Mouse (Mus musculus): Measurements from ENCODE around the gene Tuba1c. TPM values are rescaled to one million over a fixed set of nuclear protein-coding genes. Genes with fewer than 3 reads are reported as not detected.

Tuba1c gene
- total and polyA plus RNA-seq, 2 experiments = 60.9 to 281 TPM

- H3K9ac ChIP-seq (ENCODE audit: low read depth, low read length) = no peak overlapping the region
- H3K36me3 ChIP-seq (ENCODE audit: control insufficient read depth, insufficient read depth, low read length) = no peaks in the 10 kb centered on the region
- WGBS = 1% methylated on average over 11 of the region's 11 CpGs
- TF ChIP-seq POLR2A (IDR thresholded peaks at IDR 0.05; ENCODE audit: extremely low read depth, insufficient read depth, low read length) (no peak), CTCF (IDR thresholded peaks at IDR 0.05; ENCODE audit: low read depth, low read length) (peak; percentile 84)
- H3K4me1 ChIP-seq (ENCODE audit: control insufficient read depth, insufficient read depth, low read length) = no peaks in the 10 kb centered on the region
- no peak overlapping the region for H3K27ac ChIP-seq (replicated peaks; ENCODE audit: insufficient read depth, low read depth, low read length)
- no peak overlapping the region for H3K4me3 ChIP-seq (ENCODE audit: insufficient read depth, low read depth, low read length)
- H3K27me3 ChIP-seq (ENCODE audit: control insufficient read depth, insufficient read depth, low read length) = no peaks in the 10 kb centered on the region
- no peaks in the 10 kb centered on the region for H3K79me2 ChIP-seq (ENCODE audit: control insufficient read depth, insufficient read depth, low read length)
- peak; percentile 77 for DNase-seq (ENCODE audit: extremely low read depth, low read depth, low spot score)
These were observed 35.8 kb upstream of the Tuba1c start for GRCm38 (mm10) chr15:98993865-98994264.

- TF ChIP-seq POLR2A (IDR thresholded peaks at IDR 0.05; ENCODE audit: extremely low read depth, insufficient read depth, low read length) (no peak), CTCF (IDR thresholded peaks at IDR 0.05; ENCODE audit: low read depth, low read length) (no peak)
- H3K79me2 ChIP-seq (ENCODE audit: control insufficient read depth, insufficient read depth, low read length) = no peaks in the 10 kb centered on the region
- no peak overlapping the region for H3K4me3 ChIP-seq (ENCODE audit: insufficient read depth, low read depth, low read length)
- 84% methylated on average over 9 of the region's 9 CpGs for WGBS
- no peak overlapping the region for H3K9ac ChIP-seq (ENCODE audit: low read depth, low read length)
- no peak for DNase-seq (ENCODE audit: extremely low read depth, low read depth, low spot score)
- no peaks in the 10 kb centered on the region for H3K4me1 ChIP-seq (ENCODE audit: control insufficient read depth, insufficient read depth, low read length)
- H3K27me3 ChIP-seq (ENCODE audit: control insufficient read depth, insufficient read depth, low read length) = no peaks in the 10 kb centered on the region
- no peak overlapping the region for H3K27ac ChIP-seq (replicated peaks; ENCODE audit: insufficient read depth, low read depth, low read length)
- no peaks in the 10 kb centered on the region for H3K36me3 ChIP-seq (ENCODE audit: control insufficient read depth, insufficient read depth, low read length)
These were observed 34.7 kb upstream of the Tuba1c start for GRCm38 (mm10) chr15:98994957-98995520.

- Histone ChIP-seq H3K4me1 (ENCODE audit: control insufficient read depth, insufficient read depth, low read length) (no peaks in the 10 kb centered on the region), H3K36me3 (ENCODE audit: control insufficient read depth, insufficient read depth, low read length) (no peaks in the 10 kb centered on the region), H3K27ac (replicated peaks; ENCODE audit: insufficient read depth, low read depth, low read length) (no peak overlapping the region), H3K9ac (ENCODE audit: low read depth, low read length) (no peak overlapping the region), H3K27me3 (ENCODE audit: control insufficient read depth, insufficient read depth, low read length) (no peaks in the 10 kb centered on the region), H3K79me2 (ENCODE audit: control insufficient read depth, insufficient read depth, low read length) (no peaks in the 10 kb centered on the region), H3K4me3 (ENCODE audit: insufficient read depth, low read depth, low read length) (no peak overlapping the region)
- 94% methylated on average over 7 of the region's 7 CpGs for WGBS
- TF ChIP-seq CTCF (IDR thresholded peaks at IDR 0.05; ENCODE audit: low read depth, low read length) = no peak
- no peak for TF ChIP-seq POLR2A (IDR thresholded peaks at IDR 0.05; ENCODE audit: extremely low read depth, insufficient read depth, low read length)
- DNase-seq (ENCODE audit: extremely low read depth, low read depth, low spot score) = no peak
These were observed 32.9 kb upstream of the Tuba1c start for GRCm38 (mm10) chr15:98996840-98997239.

GRCm38 (mm10) chr15:98997938-98998774 lies 31.5 kb upstream of the Tuba1c start:
- no peak overlapping the region for H3K9ac ChIP-seq (ENCODE audit: low read depth, low read length)
- H3K27ac ChIP-seq (replicated peaks; ENCODE audit: insufficient read depth, low read depth, low read length) = no peak overlapping the region
- WGBS = 46% methylated on average over 13 of the region's 13 CpGs
- no peaks in the 10 kb centered on the region for H3K79me2 ChIP-seq (ENCODE audit: control insufficient read depth, insufficient read depth, low read length)
- DNase-seq (ENCODE audit: extremely low read depth, low read depth, low spot score) = no peak
- H3K4me3 ChIP-seq (ENCODE audit: insufficient read depth, low read depth, low read length) = no peak overlapping the region
- no peaks in the 10 kb centered on the region for H3K27me3 ChIP-seq (ENCODE audit: control insufficient read depth, insufficient read depth, low read length)
- H3K4me1 ChIP-seq (ENCODE audit: control insufficient read depth, insufficient read depth, low read length) = no peaks in the 10 kb centered on the region
- no peaks in the 10 kb centered on the region for H3K36me3 ChIP-seq (ENCODE audit: control insufficient read depth, insufficient read depth, low read length)
- no peak for TF ChIP-seq POLR2A (IDR thresholded peaks at IDR 0.05; ENCODE audit: extremely low read depth, insufficient read depth, low read length)
- TF ChIP-seq CTCF (IDR thresholded peaks at IDR 0.05; ENCODE audit: low read depth, low read length) = no peak

DNA sequence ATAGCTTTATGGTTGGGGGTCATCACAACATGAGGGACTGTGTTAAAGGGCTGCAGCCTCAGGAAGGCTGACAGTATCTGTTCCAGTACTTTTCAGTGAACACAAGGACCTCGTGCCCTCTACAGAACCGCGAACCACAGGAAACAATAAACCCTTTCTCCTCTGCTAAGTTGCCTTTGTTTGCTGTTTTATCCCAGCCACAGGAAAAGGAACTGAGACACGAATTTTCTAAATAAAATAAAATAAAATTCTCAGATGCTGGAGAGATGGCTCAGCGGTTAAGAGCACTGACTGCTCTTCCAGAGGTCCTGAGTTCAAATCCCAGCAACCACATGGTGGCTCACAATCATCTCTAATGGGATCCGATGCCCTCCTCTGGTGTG lies 30.9 kb upstream of the Tuba1c start:
- Histone ChIP-seq H3K27ac (replicated peaks; ENCODE audit: insufficient read depth, low read depth, low read length) (no peak overlapping the region), H3K36me3 (ENCODE audit: control insufficient read depth, insufficient read depth, low read length) (no peaks in the 10 kb centered on the region), H3K4me3 (ENCODE audit: insufficient read depth, low read depth, low read length) (no peak overlapping the region), H3K27me3 (ENCODE audit: control insufficient read depth, insufficient read depth, low read length) (no peaks in the 10 kb centered on the region), H3K9ac (ENCODE audit: low read depth, low read length) (no peak overlapping the region), H3K79me2 (ENCODE audit: control insufficient read depth, insufficient read depth, low read length) (no peaks in the 10 kb centered on the region), H3K4me1 (ENCODE audit: control insufficient read depth, insufficient read depth, low read length) (no peaks in the 10 kb centered on the region)
- TF ChIP-seq POLR2A (IDR thresholded peaks at IDR 0.05; ENCODE audit: extremely low read depth, insufficient read depth, low read length) (no peak), CTCF (IDR thresholded peaks at IDR 0.05; ENCODE audit: low read depth, low read length) (no peak)
- no peak for DNase-seq (ENCODE audit: extremely low read depth, low read depth, low spot score)
- WGBS = 43% methylated on average over 6 of the region's 6 CpGs
